Mouse (Mus musculus) cortical plate, adult 2 months (tissue): ENCODE data around the gene Rufy1. TPM values are rescaled to one million over a fixed set of nuclear protein-coding genes. Genes with fewer than 3 reads are reported as not detected.
"Not testable (repeated sequence)": the region's sequence is repeated elsewhere in the genome, so short reads cannot be mapped to it uniquely, and the experiment has no call there.

Experiments used
- H3K27ac ChIP-seq: fragments of 200-500 bp; 2 replicates; pipeline ENCODE4 v1.5.1; 2012; ENCODE audit warnings: low read length, control low read depth, inconsistent platforms; ENCODE audit not compliant: insufficient read depth
- H3K4me1 ChIP-seq: fragments of 200-500 bp; 2 replicates; pipeline ENCODE4 v1.6.1; 2011; ENCODE audit warnings: low read length; ENCODE audit not compliant: control insufficient read depth, insufficient read depth
- H3K4me3 ChIP-seq: fragments of 200-500 bp; 2 replicates; pipeline ENCODE4 v1.5.1; 2011; ENCODE audit warnings: mild to moderate bottlenecking, low read length, control low read depth; ENCODE audit not compliant: insufficient read depth
- CTCF ChIP-seq: fragments of 200-500 bp; IDR thresholded peaks from 2 replicates; pipeline ENCODE4 v1.5.1; 2011; ENCODE audit warnings: mild to moderate bottlenecking, control low read depth, low read length; ENCODE audit not compliant: insufficient read depth; ENCODE audit errors: extremely low read depth
- POLR2A ChIP-seq: fragments of 200-500 bp; IDR thresholded peaks from 2 replicates; pipeline ENCODE4 v1.6.1; 2011; ENCODE audit warnings: mild to moderate bottlenecking, low read length, control low read depth; ENCODE audit not compliant: insufficient read depth; ENCODE audit errors: extremely low read depth
- polyA plus RNA-seq: library from polyadenylated mRNA; depleted of rRNA; stranded (reverse); fragments of >200 nt; gene quantifications from 2 replicates; pipeline ENCODE4 v1.2.3, GENCODE M21; 2012

The Rufy1 gene
- polyA plus RNA-seq, 1 experiment: 37.5 TPM

GRCm38 (mm10) chr11:50457111-50457911, 26.4 kb upstream of the Rufy1 start:
- no peak overlapping the region for H3K27ac ChIP-seq
- no peak for TF ChIP-seq CTCF
- TF ChIP-seq POLR2A: no peak
- no peak overlapping the region for H3K4me3 ChIP-seq
- H3K4me1 ChIP-seq: peaks cover 2% of the 10 kb centered on the region; the same call in 1 of the 2 replicates

DNA sequence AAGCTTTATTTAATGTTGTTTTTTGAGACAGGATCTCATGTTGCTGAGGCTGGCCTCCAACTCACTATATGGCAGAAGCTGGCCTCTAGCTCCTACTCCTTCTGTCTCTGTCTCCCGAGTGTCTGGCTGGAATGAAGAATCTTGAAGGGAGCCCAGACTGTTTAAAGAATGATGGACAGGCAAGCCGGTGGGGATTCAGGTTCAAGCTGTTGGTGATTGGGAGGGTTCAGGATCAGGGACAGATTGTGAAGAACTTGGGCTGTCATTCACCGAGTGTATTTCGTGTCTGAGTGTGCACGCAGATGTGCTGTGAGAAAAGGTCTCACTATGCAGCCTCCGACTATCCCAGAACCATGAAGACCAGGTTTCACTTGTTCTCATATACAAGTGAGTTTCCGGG, 25.5 kb upstream of the Rufy1 start:
- peaks cover 2% of the 10 kb centered on the region; the same call in 1 of the 2 replicates for H3K4me1 ChIP-seq
- TF ChIP-seq CTCF (no peak), POLR2A (no peak)
- no peak overlapping the region for H3K4me3 ChIP-seq
- no peak overlapping the region for H3K27ac ChIP-seq

- no peak overlapping the region for H3K27ac ChIP-seq
- H3K4me1 ChIP-seq: peaks cover 2% of the 10 kb centered on the region; the same call in 1 of the 2 replicates
- H3K4me3 ChIP-seq: no peak overlapping the region
- TF ChIP-seq POLR2A (no peak), CTCF (no peak)
Observed at GRCm38 (mm10) chr11:50454934-50455333, 24.0 kb upstream of the Rufy1 start.

GRCm38 (mm10) chr11:50450236-50450635, 19.3 kb upstream of the Rufy1 start:
- Histone ChIP-seq H3K27ac (no peak overlapping the region), H3K4me3 (no peak overlapping the region), H3K4me1 (no peaks in the 10 kb centered on the region)
- TF ChIP-seq POLR2A (no peak), CTCF (no peak)

DNA sequence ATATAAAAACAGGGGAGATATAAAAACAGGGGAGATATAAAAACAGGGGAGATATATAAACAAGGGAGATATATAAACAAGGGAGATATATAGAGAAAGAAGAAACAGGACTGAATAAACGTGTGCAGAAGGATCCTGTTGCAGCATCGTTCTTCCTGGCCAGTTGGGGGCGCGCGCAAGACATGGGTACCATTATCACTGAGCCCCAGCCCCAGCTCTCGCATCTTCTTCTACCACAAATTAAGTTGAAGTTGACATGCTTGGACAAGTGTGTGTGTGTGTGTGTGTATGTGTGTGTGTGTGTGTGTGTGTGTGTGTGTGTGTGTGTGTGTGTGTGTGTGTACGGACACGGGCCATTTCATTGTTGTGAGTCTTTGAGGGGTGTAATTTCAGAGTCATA, 17.2 kb upstream of the Rufy1 start:
- not testable (repeated sequence) for H3K4me3 ChIP-seq, H3K4me1 ChIP-seq, H3K27ac ChIP-seq

DNA sequence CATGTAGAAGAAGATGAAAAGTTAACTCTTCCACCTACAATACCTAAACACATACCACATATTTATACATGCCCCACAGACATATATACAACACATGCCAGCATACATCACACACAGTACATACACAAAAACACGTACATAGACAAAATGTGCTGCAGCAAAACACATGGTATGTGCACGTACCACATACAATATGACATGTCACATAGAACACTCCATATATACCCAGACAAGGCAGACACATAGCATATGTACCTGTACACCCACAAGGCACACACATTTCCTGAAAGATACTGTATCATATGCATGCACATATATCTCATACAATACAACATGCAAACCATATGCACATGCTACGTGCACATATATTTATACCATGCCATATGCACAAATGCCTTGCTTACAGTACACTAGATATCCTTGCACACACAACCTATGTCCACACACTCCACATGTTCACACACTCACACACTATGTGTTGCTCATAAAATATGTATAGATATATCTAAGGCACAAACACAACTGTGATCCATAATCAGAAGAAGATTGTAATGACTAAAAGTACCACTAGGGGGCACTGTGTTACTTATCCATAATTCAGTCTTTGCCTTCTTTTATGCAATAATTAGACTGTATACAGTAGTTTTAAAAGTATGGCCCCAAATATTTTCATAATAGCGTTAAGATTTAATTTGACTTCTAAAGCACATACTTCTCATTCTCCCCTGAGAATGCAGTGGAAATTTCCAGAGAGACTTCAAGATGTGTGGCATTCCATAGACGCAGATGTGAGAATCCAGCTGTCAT, 12.5 kb upstream of the Rufy1 start:
- no peak overlapping the region for H3K4me3 ChIP-seq
- H3K4me1 ChIP-seq: peaks cover 2% of the 10 kb centered on the region; the same call in 1 of the 2 replicates
- no peak overlapping the region for H3K27ac ChIP-seq
- no peak for TF ChIP-seq POLR2A
- 0 out of 2 replicates have a peak, but pooled peaks have one; percentile 2 for TF ChIP-seq CTCF

DNA sequence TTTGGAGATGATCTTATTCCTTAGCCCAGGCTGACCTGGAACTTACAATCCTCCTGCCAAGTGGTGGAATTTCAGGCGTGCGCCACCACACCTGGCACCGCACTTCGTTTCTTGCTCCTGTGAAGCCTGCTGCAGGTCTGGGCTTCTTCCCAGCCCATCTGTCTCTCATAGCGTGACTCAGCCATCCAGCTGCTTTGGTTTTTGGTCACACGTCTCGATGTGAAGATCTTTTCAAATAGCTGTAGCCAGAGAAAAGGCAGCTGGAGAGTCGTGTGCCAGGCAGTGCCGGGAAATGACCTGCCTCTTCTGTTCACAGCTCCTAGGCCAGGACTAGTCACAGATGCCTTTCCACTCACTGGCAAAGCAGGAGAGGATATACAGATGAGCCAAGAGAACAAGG, 10.7 kb upstream of the Rufy1 start:
- no peak overlapping the region; the same call in 1 of the 2 replicates for H3K27ac ChIP-seq
- peaks cover 2% of the 10 kb centered on the region; the same call in 1 of the 2 replicates for H3K4me1 ChIP-seq
- no peak for TF ChIP-seq POLR2A
- TF ChIP-seq CTCF: no peak
- H3K4me3 ChIP-seq: no peak overlapping the region

GRCm38 (mm10) chr11:50440691-50441090, 9.8 kb upstream of the Rufy1 start:
- Histone ChIP-seq H3K4me3 (no peak overlapping the region), H3K27ac (no peak overlapping the region), H3K4me1 (peaks cover 2% of the 10 kb centered on the region; the same call in 1 of the 2 replicates)
- TF ChIP-seq POLR2A (no peak), CTCF (no peak)

GRCm38 (mm10) chr11:50439857-50440256, 8.9 kb upstream of the Rufy1 start:
- TF ChIP-seq POLR2A (no peak), CTCF (no peak)
- no peak overlapping the region for H3K27ac ChIP-seq
- peaks cover 2% of the 10 kb centered on the region; the same call in 1 of the 2 replicates for H3K4me1 ChIP-seq
- H3K4me3 ChIP-seq: no peak overlapping the region
